Mouse (Mus musculus) 416B (cell line): ENCODE measurements at regions not wholly inside any gene's neighbourhood (a gene's known extent, or its start where the extent isn't known, plus 50 kb on each side); places are given as distances from the start of the nearest gene placed in this dataset.

Source experiments
- DNase-seq: peaks from one replicate; pipeline ENCODE4 v3.0.0; 2011; ENCODE audit warnings: low read depth

- DNase-seq: no peak
These were observed 70.9 kb upstream of the Gas2 start for GRCm38 (mm10) chr7:51790690-51791560.

DNA sequence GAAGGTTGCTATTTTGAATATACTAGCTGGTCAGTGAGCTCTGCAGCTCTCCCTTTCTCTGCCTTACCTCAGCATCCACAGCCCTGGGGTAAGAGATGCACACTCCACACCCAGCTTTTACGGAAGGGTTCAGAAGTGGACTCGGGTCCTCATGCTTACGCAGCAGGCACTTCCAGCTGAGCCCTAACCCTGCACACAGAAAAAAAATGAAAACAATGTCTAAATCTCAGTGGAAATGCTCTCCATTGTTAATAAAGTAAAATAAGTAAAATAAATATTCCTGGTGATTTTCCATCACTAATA is 70.3 kb upstream of the Gas2 start:
- DNase-seq: no peak
